Mouse (Mus musculus): ENCODE measurements around the gene Snapc3. TPM values are rescaled to one million over a fixed set of nuclear protein-coding genes. Genes with fewer than 3 reads are reported as not detected.
A peak's percentile ranks its signal among the peaks of the same experiment; 100 is the strongest.
"Not testable (repeated sequence)": the region's sequence is repeated elsewhere in the genome, so short reads cannot be mapped to it uniquely, and the experiment has no call there.

Snapc3 gene
- polyA plus RNA-seq, 1 experiment from 2014 or later = 99.8 TPM

GRCm38 (mm10) chr4:83501037-83501430 lies 83.5 kb downstream of the Snapc3 start:
- no peak overlapping the region for H3K27ac ChIP-seq (ENCODE audit: low read length)
- peak; percentile 77 for ATAC-seq

GRCm38 (mm10) chr4:83509600-83509999 lies 92.1 kb downstream of the Snapc3 start:
- WGBS = 58% methylated on average over 2 of the region's 2 CpGs
- H3K27ac ChIP-seq (ENCODE audit: low read length) = no peak overlapping the region
- no peaks in the 10 kb centered on the region for H3K27me3 ChIP-seq (replicated peaks; ENCODE audit: control insufficient read depth, insufficient read depth, low read length)
- no peak for ATAC-seq
- H3K4me2 ChIP-seq (ENCODE audit: low read length) = no peak overlapping the region
- no peaks in the 10 kb centered on the region for H3K4me1 ChIP-seq (replicated peaks; ENCODE audit: control insufficient read depth, insufficient read depth, low read length)
- H3K36me3 ChIP-seq (ENCODE audit: control insufficient read depth, insufficient read depth) = no peaks in the 10 kb centered on the region
- H3K9ac ChIP-seq (replicated peaks; ENCODE audit: low read depth, low read length) = no peak overlapping the region
- H3K9me3 ChIP-seq (ENCODE audit: control insufficient read depth, low read length) = no peaks in the 10 kb centered on the region
- H3K4me3 ChIP-seq (replicated peaks; ENCODE audit: low read length) = no peak overlapping the region

More at GRCm38 (mm10) chr4:83501037-83501430, 83.5 kb downstream of the Snapc3 start:
- WGBS = 30% methylated on average over 7 of the region's 7 CpGs
- Histone ChIP-seq H3K9ac (replicated peaks; ENCODE audit: low read depth, low read length) (no peak overlapping the region; the same call in 1 of the 2 replicates), H3K27me3 (replicated peaks; ENCODE audit: control insufficient read depth, insufficient read depth, low read length) (no peaks in the 10 kb centered on the region), H3K36me3 (ENCODE audit: control insufficient read depth, insufficient read depth) (no peaks in the 10 kb centered on the region), H3K4me3 (replicated peaks; ENCODE audit: low read length) (peak overlapping the region; percentile 52), H3K4me1 (replicated peaks; ENCODE audit: control insufficient read depth, insufficient read depth, low read length) (0 out of 2 replicates have a peak, but pooled peaks cover 3% of the 10 kb centered on the region), H3K9me3 (ENCODE audit: control insufficient read depth, low read length) (no peaks in the 10 kb centered on the region), H3K4me2 (ENCODE audit: low read length) (peak overlapping the region; percentile 63)

GRCm38 (mm10) chr4:83511083-83511482 lies 93.6 kb downstream of the Snapc3 start:
- H3K9ac ChIP-seq (replicated peaks; ENCODE audit: low read depth, low read length) = no peak overlapping the region
- H3K4me2 ChIP-seq (ENCODE audit: low read length) = no peak overlapping the region
- no peak overlapping the region for H3K4me3 ChIP-seq (replicated peaks; ENCODE audit: low read length)
- no peak overlapping the region for H3K27ac ChIP-seq (ENCODE audit: low read length)
- no peak for ATAC-seq
- no peaks in the 10 kb centered on the region for H3K4me1 ChIP-seq (replicated peaks; ENCODE audit: control insufficient read depth, insufficient read depth, low read length)
- WGBS = 44% methylated on average over 8 of the region's 8 CpGs
- H3K36me3 ChIP-seq (ENCODE audit: control insufficient read depth, insufficient read depth) = no peaks in the 10 kb centered on the region
- no peaks in the 10 kb centered on the region for H3K27me3 ChIP-seq (replicated peaks; ENCODE audit: control insufficient read depth, insufficient read depth, low read length)
- no peaks in the 10 kb centered on the region for H3K9me3 ChIP-seq (ENCODE audit: control insufficient read depth, low read length)

GRCm38 (mm10) chr4:83512217-83512616 lies 94.7 kb downstream of the Snapc3 start:
- Histone ChIP-seq H3K27me3 (replicated peaks; ENCODE audit: control insufficient read depth, insufficient read depth, low read length) (no peaks in the 10 kb centered on the region), H3K9ac (replicated peaks; ENCODE audit: low read depth, low read length) (no peak overlapping the region), H3K27ac (ENCODE audit: low read length) (no peak overlapping the region), H3K4me3 (replicated peaks; ENCODE audit: low read length) (no peak overlapping the region), H3K9me3 (ENCODE audit: control insufficient read depth, low read length) (no peaks in the 10 kb centered on the region), H3K36me3 (ENCODE audit: control insufficient read depth, insufficient read depth) (no peaks in the 10 kb centered on the region), H3K4me2 (ENCODE audit: low read length) (no peak overlapping the region), H3K4me1 (replicated peaks; ENCODE audit: control insufficient read depth, insufficient read depth, low read length) (no peaks in the 10 kb centered on the region)
- no peak for ATAC-seq
- WGBS = 94% methylated on average over 3 of the region's 3 CpGs

- ATAC-seq = no peak
- no peaks in the 10 kb centered on the region for H3K9me3 ChIP-seq (ENCODE audit: control insufficient read depth, low read length)
- no peaks in the 10 kb centered on the region for H3K27me3 ChIP-seq (replicated peaks; ENCODE audit: control insufficient read depth, insufficient read depth, low read length)
- 75% methylated on average over 2 of the region's 2 CpGs for WGBS
- H3K4me1 ChIP-seq (replicated peaks; ENCODE audit: control insufficient read depth, insufficient read depth, low read length) = no peaks in the 10 kb centered on the region
- H3K4me2 ChIP-seq (ENCODE audit: low read length) = no peak overlapping the region
- no peak overlapping the region for H3K9ac ChIP-seq (replicated peaks; ENCODE audit: low read depth, low read length)
- H3K4me3 ChIP-seq (replicated peaks; ENCODE audit: low read length) = no peak overlapping the region
- no peak overlapping the region for H3K27ac ChIP-seq (ENCODE audit: low read length)
- no peaks in the 10 kb centered on the region for H3K36me3 ChIP-seq (ENCODE audit: control insufficient read depth, insufficient read depth)
Measured at GRCm38 (mm10) chr4:83512644-83513043, 95.1 kb downstream of the Snapc3 start.

- Histone ChIP-seq H3K27ac (ENCODE audit: low read length) (no peak overlapping the region), H3K9ac (replicated peaks; ENCODE audit: low read depth, low read length) (no peak overlapping the region), H3K4me1 (replicated peaks; ENCODE audit: control insufficient read depth, insufficient read depth, low read length) (no peaks in the 10 kb centered on the region), H3K4me2 (ENCODE audit: low read length) (no peak overlapping the region), H3K36me3 (ENCODE audit: control insufficient read depth, insufficient read depth) (no peaks in the 10 kb centered on the region), H3K4me3 (replicated peaks; ENCODE audit: low read length) (no peak overlapping the region), H3K27me3 (replicated peaks; ENCODE audit: control insufficient read depth, insufficient read depth, low read length) (no peaks in the 10 kb centered on the region), H3K9me3 (ENCODE audit: control insufficient read depth, low read length) (no peaks in the 10 kb centered on the region)
- 81% methylated on average over 1 of the region's 1 CpGs for WGBS
- ATAC-seq = no peak
Measured at GRCm38 (mm10) chr4:83514183-83514582, 96.7 kb downstream of the Snapc3 start.

GRCm38 (mm10) chr4:83514976-83515669 lies 97.6 kb downstream of the Snapc3 start:
- H3K36me3 ChIP-seq (ENCODE audit: control insufficient read depth, insufficient read depth) = no peaks in the 10 kb centered on the region
- no peak overlapping the region for H3K27ac ChIP-seq (ENCODE audit: low read length)
- no peak overlapping the region for H3K4me3 ChIP-seq (replicated peaks; ENCODE audit: low read length)
- no peak overlapping the region for H3K4me2 ChIP-seq (ENCODE audit: low read length)
- no peak for ATAC-seq
- 85% methylated on average over 10 of the region's 10 CpGs for WGBS
- H3K9me3 ChIP-seq (ENCODE audit: control insufficient read depth, low read length) = no peaks in the 10 kb centered on the region
- no peak overlapping the region for H3K9ac ChIP-seq (replicated peaks; ENCODE audit: low read depth, low read length)
- no peaks in the 10 kb centered on the region for H3K27me3 ChIP-seq (replicated peaks; ENCODE audit: control insufficient read depth, insufficient read depth, low read length)
- H3K4me1 ChIP-seq (replicated peaks; ENCODE audit: control insufficient read depth, insufficient read depth, low read length) = no peaks in the 10 kb centered on the region

GRCm38 (mm10) chr4:83516144-83516543 lies 98.6 kb downstream of the Snapc3 start:
- not testable (repeated sequence) for ATAC-seq; H3K4me2 ChIP-seq (ENCODE audit: low read length); H3K4me3 ChIP-seq (replicated peaks; ENCODE audit: low read length); H3K4me1 ChIP-seq (replicated peaks; ENCODE audit: control insufficient read depth, insufficient read depth, low read length); H3K27me3 ChIP-seq (replicated peaks; ENCODE audit: control insufficient read depth, insufficient read depth, low read length); H3K9me3 ChIP-seq (ENCODE audit: control insufficient read depth, low read length); H3K36me3 ChIP-seq (ENCODE audit: control insufficient read depth, insufficient read depth); H3K9ac ChIP-seq (replicated peaks; ENCODE audit: low read depth, low read length); H3K27ac ChIP-seq (ENCODE audit: low read length)
- WGBS = 90% methylated on average over 5 of the region's 6 CpGs

All from forebrain, embryonic 16.5 days (tissue).